Mouse (Mus musculus) spleen, adult 10 weeks (tissue): ENCODE measurements around the gene Rhox3a. TPM values are rescaled to one million over a fixed set of nuclear protein-coding genes. Genes with fewer than 3 reads are reported as not detected.

ENCODE experiments used
- polyA plus RNA-seq: library from polyadenylated mRNA; stranded (reverse); fragments of 350-450 nt; fragmentation: Illumina TruSeq; extraction: RNeasy Lipid Tissue Mini Kit (QIAGEN cat#74804); gene quantifications from one replicate; pipeline ENCODE4 v1.2.3, GENCODE M21; 2015; ENCODE audit warnings: low replicate concordance; ENCODE audit not compliant: insufficient read depth

Gene Rhox3a
- polyA plus RNA-seq: not detected

GRCm38 (mm10) chrX:37249619-37250018 lies at the start of gene Rhox3a:
Gene Rhox3a (plus strand): TSS chrX:37249919.

DNA sequence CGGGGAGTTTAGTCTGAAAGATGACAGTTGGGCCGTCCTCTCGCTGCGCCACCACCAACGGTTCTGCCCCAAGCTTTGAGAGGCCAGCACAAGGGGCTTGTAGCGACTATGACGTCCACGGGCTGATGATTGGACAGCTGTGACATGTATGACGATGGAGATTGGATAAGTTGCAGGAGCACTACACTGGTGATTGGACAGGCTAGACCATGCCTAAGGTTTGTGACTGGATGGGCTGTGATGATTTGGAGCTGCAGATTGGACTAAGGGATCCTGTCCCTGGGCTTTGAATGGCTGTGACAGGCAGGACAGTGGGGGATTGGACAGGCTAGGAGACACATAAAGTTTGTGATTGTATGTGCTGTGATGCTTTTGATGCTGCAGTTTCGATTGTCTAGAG lies 38.8 kb upstream of the Rhox3a start, which contains the start of gene Gm9:
TSS of gene Gm9 (minus strand) at position 101 of the 400 bp plus-strand sequence.

GRCm38 (mm10) chrX:37222158-37222557 lies 27.6 kb upstream of the Rhox3a start, which contains the start of gene Rhox1:
Gene Rhox1 (minus strand): TSS chrX:37222258.

DNA sequence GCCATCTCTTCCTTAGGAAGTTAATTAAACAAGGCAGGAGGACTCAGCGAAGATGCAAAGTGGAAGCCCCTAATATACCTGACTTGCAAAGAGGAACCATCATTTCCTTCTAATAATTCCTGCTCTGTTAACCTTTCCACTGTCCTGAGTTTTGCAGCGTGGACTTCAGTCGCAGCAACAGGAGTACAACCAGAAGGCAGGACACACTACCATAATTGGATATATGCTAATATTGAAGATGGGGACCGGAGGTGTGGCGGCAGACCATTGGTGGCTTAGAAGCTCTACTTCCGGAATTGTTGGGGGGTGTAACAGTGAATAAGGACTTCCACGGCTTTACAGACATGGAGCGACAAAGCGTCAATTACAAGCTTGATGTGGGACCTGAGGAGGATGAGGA lies 5.0 kb upstream of the Rhox3a start, which contains the start of gene Rhox2a:
TSS of gene Rhox2a (plus strand) at position 301 of the 400 bp plus-strand sequence.

DNA sequence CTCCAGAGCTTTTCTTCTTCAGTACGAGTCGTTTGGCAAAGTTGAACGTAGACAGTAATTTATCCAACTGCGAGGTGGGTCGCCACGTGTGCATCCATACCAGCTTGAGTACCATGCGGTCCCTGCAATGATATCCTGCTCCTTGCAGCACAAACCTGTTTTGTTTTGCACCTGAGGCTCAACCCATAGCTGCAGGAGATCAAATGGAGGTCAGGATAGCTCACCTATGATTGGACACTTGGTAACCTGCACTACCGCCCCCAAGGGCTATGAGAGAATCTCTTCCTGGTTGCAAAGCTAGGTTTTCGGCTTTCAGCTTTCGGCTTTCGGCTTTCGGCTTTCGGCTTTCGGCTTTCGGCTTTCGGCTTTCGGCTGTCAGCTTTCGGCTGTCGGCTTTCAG lies 15.3 kb downstream of the Rhox3a start, which contains the start of gene Rhox4a:
TSS of gene Rhox4a (plus strand) at position 301 of the 400 bp plus-strand sequence.

Other genes starting within 250 kb of the Rhox3a start
- gene Sowahd, start 201.1 kb upstream of the Rhox3a start, polyA plus RNA-seq: not detected
- 2,551 TPM for gene Rpl39, start 164.5 kb upstream of the Rhox3a start, polyA plus RNA-seq
- gene Upf3b, start 139.6 kb upstream of the Rhox3a start, polyA plus RNA-seq: 70.0 TPM
- 16.9 TPM for gene Nkap, start 123.1 kb upstream of the Rhox3a start, polyA plus RNA-seq
- not detected for gene Akap14, start 81.1 kb upstream of the Rhox3a start, polyA plus RNA-seq
- gene Ndufa1, start 58.8 kb upstream of the Rhox3a start, polyA plus RNA-seq: 138 TPM
- 4.0 TPM for gene Rnf113a1, start 58.7 kb upstream of the Rhox3a start, polyA plus RNA-seq
- gene Gm9, start 38.9 kb upstream of the Rhox3a start, polyA plus RNA-seq: not detected
- not detected for gene Rhox1, start 27.7 kb upstream of the Rhox3a start, polyA plus RNA-seq
- not detected for gene Rhox2a, start 4.9 kb upstream of the Rhox3a start, polyA plus RNA-seq
- gene Rhox4a, start 15.4 kb downstream of the Rhox3a start, polyA plus RNA-seq: not detected
- not detected for gene Rhox3a2, start 130.1 kb downstream of the Rhox3a start, polyA plus RNA-seq
- gene Rhox4a2, start 140.9 kb downstream of the Rhox3a start, polyA plus RNA-seq: not detected
- not detected for gene Rhox2b, start 162.1 kb downstream of the Rhox3a start, polyA plus RNA-seq
- gene Rhox4b, start 182.6 kb downstream of the Rhox3a start, polyA plus RNA-seq: not detected
- not detected for gene Rhox2c, start 203.8 kb downstream of the Rhox3a start, polyA plus RNA-seq
- gene Rhox3c, start 208.7 kb downstream of the Rhox3a start, polyA plus RNA-seq: not detected
- not detected for gene Rhox4c, start 230.4 kb downstream of the Rhox3a start, polyA plus RNA-seq
- gene Rhox2d, start 243.5 kb downstream of the Rhox3a start, polyA plus RNA-seq: not detected